Mouse (Mus musculus): ENCODE measurements at regions not wholly inside any gene's neighbourhood (a gene's known extent, or its start where the extent isn't known, plus 50 kb on each side); places are given as distances from the start of the nearest gene placed in this dataset.

GRCm38 (mm10) chr16:93225196-93225595 is 378.7 kb downstream of the Setd4 start:
- TF ChIP-seq POLR2A (IDR thresholded peaks at IDR 0.05; ENCODE audit: control insufficient read depth, extremely low read depth, insufficient read depth, low read length, poor library complexity) (no peak), CTCF (IDR thresholded peaks at IDR 0.05; ENCODE audit: borderline replicate concordance, control insufficient read depth, extremely low read depth, insufficient read depth, low read length, poor library complexity) (no peak)
